Mouse (Mus musculus): ENCODE results near the gene Decr2. TPM values are rescaled to one million over a fixed set of nuclear protein-coding genes. Genes with fewer than 3 reads are reported as not detected.

Gene Decr2
- polyA plus RNA-seq, 1 experiment from 2014 or later, result 15.7 TPM

Other genes with a start within 250 kb of the Decr2 start
- 1.4 and 1.6 TPM in 2 replicates for gene Gm20683, start 248.6 kb downstream of the Decr2 start, polyA plus RNA-seq (2014; fragmentation: Nextera tagmentation; extraction: Ambion mirVana)
- gene Rhot2, start 245.5 kb downstream of the Decr2 start, polyA plus RNA-seq (2014; fragmentation: Nextera tagmentation; extraction: Ambion mirVana), result 12.0 and 13.0 TPM in 2 replicates
- gene Wdr90, start 228.8 kb downstream of the Decr2 start, polyA plus RNA-seq (2014; fragmentation: Nextera tagmentation; extraction: Ambion mirVana), result 17.6 and 19.8 TPM in 2 replicates
- 25.7 and 36.7 TPM in 2 replicates for gene Mcrip2, start 221.6 kb downstream of the Decr2 start, polyA plus RNA-seq (2014; fragmentation: Nextera tagmentation; extraction: Ambion mirVana)
- 40.6 and 44.1 TPM in 2 replicates for gene Mettl26, start 215.3 kb downstream of the Decr2 start, polyA plus RNA-seq (2014; fragmentation: Nextera tagmentation; extraction: Ambion mirVana)
- gene Wfikkn1, start 209.5 kb downstream of the Decr2 start, polyA plus RNA-seq (2014; fragmentation: Nextera tagmentation; extraction: Ambion mirVana), result 0.42 and 0.48 TPM in 2 replicates
- gene Rab40c, start 170.6 kb downstream of the Decr2 start, polyA plus RNA-seq (2014; fragmentation: Nextera tagmentation; extraction: Ambion mirVana), result 17.1 and 19.7 TPM in 2 replicates
- 51.8 and 52.2 TPM in 2 replicates for gene Pigq, start 145.4 kb downstream of the Decr2 start, polyA plus RNA-seq (2014; fragmentation: Nextera tagmentation; extraction: Ambion mirVana)
- 0.99 TPM in 1 of 2 replicates, not detected in the other for gene Nhlrc4, start 145.4 kb downstream of the Decr2 start, polyA plus RNA-seq (2014; fragmentation: Nextera tagmentation; extraction: Ambion mirVana)
- 0.16 TPM in 1 of 2 replicates, not detected in the other for gene A930017K11Rik, start 137.8 kb downstream of the Decr2 start, polyA plus RNA-seq (2014; fragmentation: Nextera tagmentation; extraction: Ambion mirVana)
- 25.2 and 25.8 TPM in 2 replicates for gene Capn15, start 104.5 kb downstream of the Decr2 start, polyA plus RNA-seq (2014; fragmentation: Nextera tagmentation; extraction: Ambion mirVana)
- 15.8 and 17.7 TPM in 2 replicates for gene Rab11fip3, start 20.8 kb downstream of the Decr2 start, polyA plus RNA-seq (2014; fragmentation: Nextera tagmentation; extraction: Ambion mirVana)
- 77.2 and 92.4 TPM in 2 replicates for gene Nme4, start 5.3 kb upstream of the Decr2 start, polyA plus RNA-seq (2014; fragmentation: Nextera tagmentation; extraction: Ambion mirVana)
- gene Tmem8, start 23.0 kb upstream of the Decr2 start, polyA plus RNA-seq (2014; fragmentation: Nextera tagmentation; extraction: Ambion mirVana), result 2.1 and 3.0 TPM in 2 replicates
- gene Mrpl28, start 33.2 kb upstream of the Decr2 start, polyA plus RNA-seq (2014; fragmentation: Nextera tagmentation; extraction: Ambion mirVana), result 177 and 183 TPM in 2 replicates
- gene Axin1, start 48.4 kb upstream of the Decr2 start, polyA plus RNA-seq (2014; fragmentation: Nextera tagmentation; extraction: Ambion mirVana), result 10.7 and 12.9 TPM in 2 replicates
- gene Pdia2, start 108.8 kb upstream of the Decr2 start, polyA plus RNA-seq (2014; fragmentation: Nextera tagmentation; extraction: Ambion mirVana), result 0.43 and 0.85 TPM in 2 replicates
- 8.5 and 13.2 TPM in 2 replicates for gene Rgs11, start 112.6 kb upstream of the Decr2 start, polyA plus RNA-seq (2014; fragmentation: Nextera tagmentation; extraction: Ambion mirVana)
- gene Arhgdig, start 117.4 kb upstream of the Decr2 start, polyA plus RNA-seq (2014; fragmentation: Nextera tagmentation; extraction: Ambion mirVana), result 34.0 and 39.2 TPM in 2 replicates
- gene Fam234a, start 153.9 kb upstream of the Decr2 start, polyA plus RNA-seq (2014; fragmentation: Nextera tagmentation; extraction: Ambion mirVana), result 39.4 and 42.3 TPM in 2 replicates
- 77.8 and 83.3 TPM in 2 replicates for gene Luc7l, start 162.6 kb upstream of the Decr2 start, polyA plus RNA-seq (2014; fragmentation: Nextera tagmentation; extraction: Ambion mirVana)

Data from embryonic facial prominence, embryonic 14.5 days (tissue).